Mouse (Mus musculus) lung, embryonic 14.5 days (tissue): ENCODE data around the gene Kctd13. TPM values are rescaled to one million over a fixed set of nuclear protein-coding genes. Genes with fewer than 3 reads are reported as not detected.

ENCODE experiments used
- ATAC-seq: fragments of 200-750 bp; cut with Nextera tagmentation; 2 replicates; pipeline ENCODE4 v1.8.0; 2017; ENCODE audit warnings: mild to moderate bottlenecking, moderate TSS enrichment, moderate library complexity; ENCODE audit not compliant: insufficient read depth
- DNase-seq: peaks from one replicate; pipeline ENCODE4 v3.0.0-alpha.2; 2015
- H3K27ac ChIP-seq: fragments of 300-500 bp; sonication (generic); 2 replicates; pipeline ENCODE4 v1.5.1; 2014; ENCODE audit warnings: low read depth, mild to moderate bottlenecking, moderate library complexity
- H3K27me3 ChIP-seq: fragments of 300-500 bp; sonication (generic); 2 replicates; pipeline ENCODE4 v1.6.1; 2014; ENCODE audit warnings: low read length, control low read depth; ENCODE audit not compliant: insufficient read depth
- H3K36me3 ChIP-seq: fragments of 300-500 bp; sonication (generic); 2 replicates; pipeline ENCODE4 v1.6.1; 2014; ENCODE audit warnings: control low read depth; ENCODE audit not compliant: insufficient read depth
- H3K4me1 ChIP-seq: fragments of 300-500 bp; sonication (generic); 2 replicates; pipeline ENCODE4 v1.6.1; 2014; ENCODE audit warnings: antibody characterized with exemption, control low read depth; ENCODE audit not compliant: insufficient read depth
- H3K4me2 ChIP-seq: fragments of 300-500 bp; sonication (generic); 2 replicates; pipeline ENCODE4 v1.6.1; 2014; ENCODE audit warnings: mild to moderate bottlenecking
- H3K4me3 ChIP-seq: fragments of 300-500 bp; sonication (generic); 2 replicates; pipeline ENCODE4 v1.5.1; 2014; ENCODE audit warnings: low read depth, low read length
- H3K9ac ChIP-seq: fragments of 300-500 bp; sonication (generic); 2 replicates; pipeline ENCODE4 v1.6.1; 2014
- H3K9me3 ChIP-seq: fragments of 300-500 bp; sonication (generic); 2 replicates; pipeline ENCODE4 v1.6.1; 2016; ENCODE audit warnings: low read depth, low read length, control low read depth
- CTCF ChIP-seq: IDR thresholded peaks from 2 replicates; pipeline ENCODE4 v1.5.1; 2016; ENCODE audit warnings: antibody characterized with exemption, low read depth
- WGBS: fragments of 180-500 bp; shearing (Covaris S2); extraction: QIAGEN DNeasy Blood & Tissue Kit; methylation state at CpG from one replicate; pipeline ENCODE4 v1.1.7; 2014; 5-methylcytosine and 5-hydroxymethylcytosine counted together
- polyA plus RNA-seq: library from polyadenylated mRNA; unstranded; fragments of >200 nt; fragmentation: Nextera tagmentation; extraction: Ambion mirVana; gene quantifications from 2 replicates; pipeline ENCODE4 v1.2.1, GENCODE M21; 2014

Kctd13 gene
- polyA plus RNA-seq, 1 experiment from 2014 or later = 15.7 TPM

- H3K4me1 ChIP-seq = no peaks in the 10 kb centered on the region
- no peaks in the 10 kb centered on the region for H3K9me3 ChIP-seq
- no peak overlapping the region for H3K9ac ChIP-seq
- peaks cover 32% of the 10 kb centered on the region; the same call in 1 of the 2 replicates for H3K36me3 ChIP-seq
- no peaks in the 10 kb centered on the region for H3K27me3 ChIP-seq
- no peak overlapping the region for H3K27ac ChIP-seq
- H3K4me3 ChIP-seq = no peak overlapping the region
- H3K4me2 ChIP-seq = no peak overlapping the region
- WGBS = 46% methylated on average over 6 of the region's 6 CpGs
- no peak for TF ChIP-seq CTCF
- ATAC-seq = no peak
- no peak for DNase-seq
Observed at GRCm38 (mm10) chr7:126941171-126941570, 12.5 kb downstream of the Kctd13 start.

DNA sequence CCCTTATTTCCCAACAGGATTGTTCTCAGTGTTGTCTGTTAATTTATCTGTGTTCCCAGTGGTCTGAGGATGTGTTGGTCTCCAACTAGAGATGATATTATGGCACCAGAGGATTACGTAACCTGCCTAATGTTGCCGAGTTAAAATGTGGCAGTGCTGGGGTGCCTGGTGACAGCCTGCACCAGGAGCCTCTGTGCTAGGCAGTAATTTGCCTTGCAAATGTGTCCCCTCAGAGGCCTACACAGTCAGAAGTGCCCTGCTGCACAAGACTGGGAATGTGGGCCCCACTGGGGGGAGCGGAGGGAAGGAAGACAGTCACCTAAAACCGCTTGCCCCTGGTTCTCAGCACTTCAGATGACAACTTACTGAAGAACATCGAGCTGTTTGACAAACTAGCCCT lies 13.1 kb downstream of the Kctd13 start:
- DNase-seq (no peak), ATAC-seq (no peak)
- Histone ChIP-seq H3K4me2 (no peak overlapping the region), H3K27me3 (no peaks in the 10 kb centered on the region), H3K9me3 (no peaks in the 10 kb centered on the region), H3K4me3 (no peak overlapping the region), H3K9ac (no peak overlapping the region), H3K36me3 (peaks cover 26% of the 10 kb centered on the region; the same call in 1 of the 2 replicates), H3K4me1 (no peaks in the 10 kb centered on the region), H3K27ac (no peak overlapping the region)
- 64% methylated on average over 5 of the region's 5 CpGs for WGBS
- no peak for TF ChIP-seq CTCF

- no peak overlapping the region for H3K4me3 ChIP-seq
- no peak for ATAC-seq
- H3K36me3 ChIP-seq = peaks cover 11% of the 10 kb centered on the region; the same call in 1 of the 2 replicates
- H3K4me2 ChIP-seq = no peak overlapping the region
- no peaks in the 10 kb centered on the region for H3K9me3 ChIP-seq
- H3K4me1 ChIP-seq = no peaks in the 10 kb centered on the region
- peaks cover 17% of the 10 kb centered on the region for H3K27me3 ChIP-seq
- no peak overlapping the region for H3K27ac ChIP-seq
- DNase-seq = peak; percentile 57
- 43% methylated on average over 3 of the region's 3 CpGs for WGBS
- no peak overlapping the region for H3K9ac ChIP-seq
- peak; percentile 76 for TF ChIP-seq CTCF
Observed at GRCm38 (mm10) chr7:126946530-126946929, 17.9 kb downstream of the Kctd13 start.

GRCm38 (mm10) chr7:126948626-126949025 lies 19.9 kb downstream of the Kctd13 start:
- no peak overlapping the region for H3K4me2 ChIP-seq
- 66% methylated on average over 10 of the region's 10 CpGs for WGBS
- no peaks in the 10 kb centered on the region for H3K4me1 ChIP-seq
- no peak for TF ChIP-seq CTCF
- H3K9me3 ChIP-seq = no peaks in the 10 kb centered on the region
- H3K4me3 ChIP-seq = no peak overlapping the region
- peaks cover 8% of the 10 kb centered on the region; the same call in 1 of the 2 replicates for H3K36me3 ChIP-seq
- DNase-seq (no peak), ATAC-seq (no peak)
- peaks cover 33% of the 10 kb centered on the region for H3K27me3 ChIP-seq
- H3K9ac ChIP-seq = no peak overlapping the region
- H3K27ac ChIP-seq = no peak overlapping the region

DNA sequence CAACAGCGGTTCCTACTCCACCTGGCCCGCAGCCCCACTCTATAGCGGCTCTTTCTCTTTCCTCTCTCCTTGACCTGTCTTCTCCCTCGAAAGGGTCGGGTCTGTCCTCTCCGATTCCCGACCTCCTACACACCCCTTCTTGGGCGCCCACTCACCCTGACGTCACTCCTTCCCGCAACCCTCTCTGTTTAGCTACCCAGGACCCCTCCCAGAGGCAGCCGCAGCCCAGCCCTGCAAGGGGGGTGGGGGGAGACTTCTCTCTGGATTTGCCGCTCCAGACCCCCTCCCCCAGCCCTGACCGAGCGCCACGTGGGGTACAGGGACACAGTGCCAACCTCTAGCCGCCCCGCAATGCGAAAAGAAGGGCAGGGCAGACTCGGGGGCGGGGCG lies 20.7 kb downstream of the Kctd13 start, which contains the start of gene Asphd1:
Asphd1 (minus strand) TSS at position 180 of the 390 bp plus-strand sequence.
- no peak within 1 kb of the TSS for H3K27ac ChIP-seq
- peak within 1 kb of the TSS; percentile 89 for H3K4me2 ChIP-seq
- no peak for TF ChIP-seq CTCF
- ATAC-seq (peak; percentile 48), DNase-seq (no peak)
- H3K27me3 ChIP-seq = peaks cover 33% of the 10 kb centered on the region
- 0 out of 2 replicates have a peak, but pooled peaks cover 8% of the 10 kb centered on the region for H3K36me3 ChIP-seq
- no peaks in the 10 kb centered on the region for H3K9me3 ChIP-seq
- WGBS = 0% methylated on average over 21 of the region's 21 CpGs
- H3K9ac ChIP-seq = no peak within 1 kb of the TSS
- peak within 1 kb of the TSS; percentile 36 for H3K4me3 ChIP-seq
- no peaks in the 10 kb centered on the region for H3K4me1 ChIP-seq

DNA sequence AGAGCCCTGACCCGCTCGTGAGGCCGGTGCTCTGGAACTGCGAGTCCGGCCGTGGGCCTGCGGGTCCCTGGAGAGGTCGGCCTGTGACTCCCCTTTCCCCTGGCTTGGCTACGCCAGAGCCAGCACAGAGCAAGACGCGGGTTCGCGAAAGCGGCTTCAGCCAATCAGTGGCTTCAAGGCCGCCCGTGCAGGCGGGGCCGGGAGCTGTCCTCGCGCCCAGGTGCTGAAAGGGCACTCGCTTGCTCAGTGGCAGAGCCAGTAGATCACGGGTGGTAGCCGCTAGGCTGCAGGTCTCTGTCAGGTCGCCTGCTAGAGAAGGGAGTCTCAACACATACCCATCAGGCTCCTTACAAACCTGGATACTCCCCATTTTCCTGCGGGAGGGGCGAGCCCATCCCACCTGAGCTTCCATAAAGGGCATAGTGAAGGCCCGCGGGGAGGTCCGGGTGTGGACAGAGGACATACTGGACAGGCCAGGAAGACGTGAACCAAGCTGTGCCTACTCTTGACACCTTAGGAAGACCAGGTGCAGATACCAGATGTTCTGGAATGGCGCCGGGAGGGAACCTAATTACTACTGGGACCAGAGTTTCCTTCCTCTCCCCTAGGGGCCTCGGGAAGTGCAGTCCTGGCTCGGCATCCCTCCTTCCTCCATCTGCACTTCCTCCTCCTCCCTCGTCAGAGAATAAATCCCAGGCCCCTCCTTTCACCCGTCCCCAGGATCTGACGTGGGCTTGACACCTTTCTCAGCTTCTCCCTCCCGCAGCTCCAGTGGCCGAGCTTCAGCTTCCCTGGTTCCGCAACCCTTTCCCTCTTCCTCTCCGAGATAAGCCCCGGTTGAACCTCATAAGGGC lies 21.3 kb downstream of the Kctd13 start, which contains the start of gene Sez6l2:
Sez6l2 (plus strand) TSS at position 771 of the 854 bp plus-strand sequence.
- no peak within 1 kb of the TSS for H3K9ac ChIP-seq
- ATAC-seq = peak; percentile 91
- no peak for TF ChIP-seq CTCF

More for the DNA sequence above, 21.3 kb downstream of the Kctd13 start, which contains the start of gene Sez6l2:
- Histone ChIP-seq H3K27me3 (peaks cover 33% of the 10 kb centered on the region), H3K4me2 (peak within 1 kb of the TSS; percentile 89), H3K9me3 (no peaks in the 10 kb centered on the region), H3K36me3 (0 out of 2 replicates have a peak, but pooled peaks cover 4% of the 10 kb centered on the region), H3K4me3 (peak within 1 kb of the TSS; percentile 36), H3K4me1 (no peaks in the 10 kb centered on the region), H3K27ac (no peak within 1 kb of the TSS)
- WGBS = under 1% methylated on average over 42 of the region's 42 CpGs
- peak; percentile 97 for DNase-seq
